Mouse (Mus musculus) embryonic fibroblast, embryonic 13.5 days (primary cell): ENCODE data around the gene Zfp536. TPM values are rescaled to one million over a fixed set of nuclear protein-coding genes. Genes with fewer than 3 reads are reported as not detected.

Source experiments
- H3K27ac ChIP-seq: 2 replicates; pipeline ENCODE4 v1.5.1; 2012; ENCODE audit warnings: low read length, control low read depth, inconsistent platforms; ENCODE audit not compliant: insufficient read depth
- H3K4me1 ChIP-seq: 2 replicates; pipeline ENCODE4 v1.6.1; 2011; ENCODE audit warnings: low read length; ENCODE audit not compliant: control insufficient read depth, insufficient read depth
- H3K4me3 ChIP-seq: 2 replicates; pipeline ENCODE4 v1.5.1; 2011; ENCODE audit warnings: mild to moderate bottlenecking, control low read depth, low read length; ENCODE audit not compliant: insufficient read depth
- CTCF ChIP-seq: IDR thresholded peaks from 2 replicates; pipeline ENCODE4 v1.5.1; 2011; ENCODE audit warnings: mild to moderate bottlenecking, control low read depth, low read length, moderate library complexity, borderline replicate concordance; ENCODE audit not compliant: insufficient read depth
- POLR2A ChIP-seq: IDR thresholded peaks from 2 replicates; pipeline ENCODE4 v1.6.1; 2011; ENCODE audit warnings: low read depth, mild to moderate bottlenecking, control low read depth, low read length, moderate library complexity
- polyA plus RNA-seq: library from polyadenylated mRNA; stranded (reverse); fragments of >200 nt; gene quantifications from 2 replicates; pipeline ENCODE4 v1.2.4, GENCODE M21; 2011; ENCODE audit warnings: low read depth; ENCODE audit not compliant: missing spikeins, insufficient read length

Gene Zfp536
- polyA plus RNA-seq, 1 experiment, result 1.4 TPM

DNA sequence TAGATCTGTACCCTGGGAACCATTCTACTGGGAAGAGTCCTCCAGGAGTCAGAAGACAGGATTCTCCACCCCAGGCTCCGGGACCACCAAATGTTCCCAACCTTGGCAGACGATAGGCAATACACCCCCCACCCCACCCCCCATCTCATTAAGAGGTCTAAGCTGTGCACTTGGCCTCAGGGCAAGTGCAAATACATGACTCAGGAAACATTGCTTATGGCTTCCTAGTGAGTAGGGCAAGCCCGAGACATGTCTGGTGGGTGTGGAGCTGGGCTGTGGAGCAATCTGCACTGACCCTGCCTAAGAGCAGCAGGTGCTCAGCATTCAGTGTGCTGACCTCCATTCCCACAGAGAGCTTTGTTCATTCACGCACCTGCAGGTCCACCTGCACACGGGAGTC, 78.4 kb downstream of the Zfp536 start:
- H3K4me1 ChIP-seq, result no peaks in the 10 kb centered on the region
- TF ChIP-seq CTCF (no peak), POLR2A (no peak)
- H3K27ac ChIP-seq, result no peak overlapping the region
- H3K4me3 ChIP-seq, result no peak overlapping the region

- TF ChIP-seq CTCF (no peak), POLR2A (no peak)
- no peak overlapping the region for H3K27ac ChIP-seq
- no peaks in the 10 kb centered on the region; the same call in 1 of the 2 replicates for H3K4me1 ChIP-seq
- H3K4me3 ChIP-seq, result no peak overlapping the region
Measured at GRCm38 (mm10) chr7:37690606-37691005, 82.8 kb downstream of the Zfp536 start.

DNA sequence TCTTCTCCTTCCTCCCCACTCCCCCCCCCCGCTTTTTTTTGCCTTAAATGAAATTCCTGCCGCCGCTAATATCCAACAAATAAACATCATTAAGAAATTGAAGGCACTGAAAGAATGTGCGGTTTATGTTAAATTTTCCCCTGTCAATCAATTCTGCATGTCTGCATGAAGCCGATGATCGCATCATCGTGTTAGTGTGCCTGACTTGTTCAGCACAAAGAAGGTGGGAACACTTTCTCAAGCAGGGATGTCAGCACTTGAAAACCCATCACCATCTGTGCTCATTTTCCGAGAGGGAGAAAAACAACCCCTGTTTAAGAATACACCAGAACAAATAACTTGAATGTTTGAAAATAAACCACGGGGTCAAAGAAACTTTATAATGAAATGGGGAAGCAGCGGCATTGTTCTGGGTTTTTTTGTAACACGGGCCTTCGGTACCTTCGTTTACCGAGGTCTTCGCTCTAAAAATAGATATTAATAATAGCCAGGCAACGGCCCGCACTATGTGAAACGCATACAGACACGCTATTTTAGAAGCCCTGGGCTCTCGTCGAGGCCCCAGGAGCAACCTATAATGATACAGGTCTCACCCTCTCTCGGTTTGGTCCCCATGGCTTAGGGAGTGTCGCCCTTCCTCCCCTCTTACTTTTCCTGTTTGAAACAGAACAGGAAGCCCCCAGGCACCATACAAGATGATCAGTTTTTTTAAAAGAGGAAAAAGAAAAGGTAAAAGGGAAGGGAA, 83.7 kb downstream of the Zfp536 start:
- Histone ChIP-seq H3K4me3 (no peak overlapping the region), H3K4me1 (no peaks in the 10 kb centered on the region; the same call in 1 of the 2 replicates), H3K27ac (no peak overlapping the region)
- TF ChIP-seq POLR2A (no peak), CTCF (no peak)

- Histone ChIP-seq H3K4me1 (no peaks in the 10 kb centered on the region; the same call in 1 of the 2 replicates), H3K4me3 (no peak overlapping the region), H3K27ac (no peak overlapping the region)
- TF ChIP-seq POLR2A, result no peak
Measured at GRCm38 (mm10) chr7:37689107-37689511, 84.3 kb downstream of the Zfp536 start.

GRCm38 (mm10) chr7:37686366-37686765, 87.1 kb downstream of the Zfp536 start:
- Histone ChIP-seq H3K27ac (no peak overlapping the region), H3K4me1 (no peaks in the 10 kb centered on the region; the same call in 1 of the 2 replicates), H3K4me3 (no peak overlapping the region)
- TF ChIP-seq POLR2A, result no peak

DNA sequence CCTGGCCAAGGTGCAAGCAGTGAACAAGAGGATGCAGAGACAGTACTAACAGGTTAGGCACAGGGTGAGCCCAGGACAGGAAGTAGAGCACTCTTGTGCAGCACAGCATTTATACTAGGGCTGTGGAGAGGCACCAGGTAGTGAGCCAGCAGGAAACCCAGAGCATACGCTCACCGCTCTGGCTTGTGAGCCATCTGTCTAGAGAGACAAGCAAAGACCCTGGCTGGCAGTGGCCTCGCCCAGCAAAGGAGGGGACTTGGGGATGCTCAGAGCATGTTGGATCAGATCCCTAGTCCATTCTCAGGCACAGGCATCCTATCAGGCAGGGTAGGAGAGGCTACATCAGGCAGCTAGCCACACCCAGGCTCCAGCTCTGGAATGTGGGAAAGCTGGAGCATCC, 88.2 kb downstream of the Zfp536 start:
- Histone ChIP-seq H3K27ac (no peak overlapping the region), H3K4me1 (no peaks in the 10 kb centered on the region; the same call in 1 of the 2 replicates), H3K4me3 (no peak overlapping the region)
- TF ChIP-seq CTCF (no peak), POLR2A (no peak)

- Histone ChIP-seq H3K4me1 (no peaks in the 10 kb centered on the region), H3K4me3 (no peak overlapping the region), H3K27ac (no peak overlapping the region)
- TF ChIP-seq CTCF (no peak), POLR2A (no peak)
Measured at GRCm38 (mm10) chr7:37681335-37681734, 92.1 kb downstream of the Zfp536 start.

GRCm38 (mm10) chr7:37663676-37664365, 109.6 kb downstream of the Zfp536 start:
- no peak overlapping the region for H3K27ac ChIP-seq
- H3K4me1 ChIP-seq, result no peaks in the 10 kb centered on the region; the same call in 1 of the 2 replicates
- no peak for TF ChIP-seq POLR2A
- TF ChIP-seq CTCF, result no peak
- H3K4me3 ChIP-seq, result no peak overlapping the region

GRCm38 (mm10) chr7:37648671-37649070, 124.8 kb downstream of the Zfp536 start:
- TF ChIP-seq CTCF (no peak), POLR2A (no peak)
- Histone ChIP-seq H3K27ac (no peak overlapping the region), H3K4me3 (no peak overlapping the region), H3K4me1 (no peaks in the 10 kb centered on the region)

- Histone ChIP-seq H3K4me3 (no peak overlapping the region), H3K4me1 (no peaks in the 10 kb centered on the region), H3K27ac (no peak overlapping the region)
- no peak for TF ChIP-seq CTCF
Measured at GRCm38 (mm10) chr7:37647917-37648615, 125.4 kb downstream of the Zfp536 start.
